Mouse (Mus musculus): Measurements from ENCODE around the gene Zbtb32. TPM values are rescaled to one million over a fixed set of nuclear protein-coding genes. Genes with fewer than 3 reads are reported as not detected.
A peak's percentile ranks its signal among the peaks of the same experiment; 100 is the strongest.

Gene Zbtb32
- polyA plus RNA-seq, 1 experiment from 2014 or later = 0.21 TPM

GRCm38 (mm10) chr7:30614454-30614853, 15.7 kb upstream of the Zbtb32 start:
- no peak for DNase-seq (ENCODE audit: low spot score)
- Histone ChIP-seq H3K27ac (no peak overlapping the region), H3K4me1 (replicated peaks) (no peaks in the 10 kb centered on the region), H3K4me3 (no peak overlapping the region), H3K36me3 (peaks cover 46% of the 10 kb centered on the region), H3K27me3 (ENCODE audit: insufficient read depth, poor library complexity, severe bottlenecking) (no peaks in the 10 kb centered on the region), H3K9me3 (no peaks in the 10 kb centered on the region)
- WGBS = 81% methylated on average over 2 of the region's 2 CpGs

GRCm38 (mm10) chr7:30613529-30614112, 14.9 kb upstream of the Zbtb32 start:
- Histone ChIP-seq H3K4me3 (no peak overlapping the region), H3K27me3 (ENCODE audit: insufficient read depth, poor library complexity, severe bottlenecking) (no peaks in the 10 kb centered on the region), H3K36me3 (peaks cover 38% of the 10 kb centered on the region), H3K4me1 (replicated peaks) (0 out of 2 replicates have a peak, but pooled peaks cover 1% of the 10 kb centered on the region), H3K27ac (no peak overlapping the region), H3K9me3 (no peaks in the 10 kb centered on the region)
- DNase-seq (ENCODE audit: low spot score) = peak; percentile 62
- 28% methylated on average over 14 of the region's 14 CpGs for WGBS

- no peak within 1 kb of the TSS for H3K27ac ChIP-seq
- H3K4me3 ChIP-seq = no peak within 1 kb of the TSS
- peaks cover 30% of the 10 kb centered on the region for H3K36me3 ChIP-seq
- no peaks in the 10 kb centered on the region for H3K9me3 ChIP-seq
- 0 out of 2 replicates have a peak, but pooled peaks cover 6% of the 10 kb centered on the region for H3K4me1 ChIP-seq (replicated peaks)
- H3K27me3 ChIP-seq (ENCODE audit: insufficient read depth, poor library complexity, severe bottlenecking) = no peaks in the 10 kb centered on the region
- whole genome bisulfite sequencing = 78% methylated on average over 8 of the region's 8 CpGs
- no peak for DNase-seq (ENCODE audit: low spot score)
Observed at GRCm38 (mm10) chr7:30612654-30613402, 14.1 kb upstream of the Zbtb32 start, which contains the start of gene Upk1a. Gene Upk1a, minus strand, starts transcription at chr7:30612847.

DNA sequence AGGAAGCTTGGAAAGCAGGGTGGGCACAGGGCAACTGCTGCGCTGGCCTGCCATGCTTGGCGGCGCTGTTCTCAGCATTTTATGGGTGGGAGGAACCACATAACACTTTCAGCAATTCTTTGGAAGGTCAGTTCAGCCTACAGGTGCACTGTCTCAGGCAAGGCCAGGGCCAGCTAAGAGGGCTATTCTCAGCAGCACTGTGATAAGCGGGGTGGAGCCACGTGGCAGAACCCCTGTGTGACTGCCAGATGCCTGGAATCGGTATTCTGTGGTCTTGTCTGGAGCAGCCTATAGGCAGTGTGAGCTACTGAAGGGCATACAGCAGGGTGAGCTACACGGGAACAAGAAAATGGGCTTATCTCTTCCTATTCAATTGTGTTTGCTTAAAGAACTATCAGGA, 11.3 kb upstream of the Zbtb32 start:
- Histone ChIP-seq H3K36me3 (peaks cover 2% of the 10 kb centered on the region), H3K9me3 (no peaks in the 10 kb centered on the region), H3K4me1 (replicated peaks) (0 out of 2 replicates have a peak, but pooled peaks cover 6% of the 10 kb centered on the region), H3K27ac (no peak overlapping the region), H3K4me3 (no peak overlapping the region), H3K27me3 (ENCODE audit: insufficient read depth, poor library complexity, severe bottlenecking) (no peaks in the 10 kb centered on the region)
- no peak for DNase-seq (ENCODE audit: low spot score)
- 58% methylated on average over 7 of the region's 7 CpGs for WGBS

GRCm38 (mm10) chr7:30608476-30608875, 9.8 kb upstream of the Zbtb32 start:
- no peak overlapping the region for H3K27ac ChIP-seq
- H3K27me3 ChIP-seq (ENCODE audit: insufficient read depth, poor library complexity, severe bottlenecking) = no peaks in the 10 kb centered on the region
- no peak overlapping the region for H3K4me3 ChIP-seq
- H3K4me1 ChIP-seq (replicated peaks) = 0 out of 2 replicates have a peak, but pooled peaks cover 6% of the 10 kb centered on the region
- H3K36me3 ChIP-seq = no peaks in the 10 kb centered on the region
- 49% methylated on average over 16 of the region's 16 CpGs for WGBS
- no peaks in the 10 kb centered on the region for H3K9me3 ChIP-seq
- DNase-seq (ENCODE audit: low spot score) = no peak

DNA sequence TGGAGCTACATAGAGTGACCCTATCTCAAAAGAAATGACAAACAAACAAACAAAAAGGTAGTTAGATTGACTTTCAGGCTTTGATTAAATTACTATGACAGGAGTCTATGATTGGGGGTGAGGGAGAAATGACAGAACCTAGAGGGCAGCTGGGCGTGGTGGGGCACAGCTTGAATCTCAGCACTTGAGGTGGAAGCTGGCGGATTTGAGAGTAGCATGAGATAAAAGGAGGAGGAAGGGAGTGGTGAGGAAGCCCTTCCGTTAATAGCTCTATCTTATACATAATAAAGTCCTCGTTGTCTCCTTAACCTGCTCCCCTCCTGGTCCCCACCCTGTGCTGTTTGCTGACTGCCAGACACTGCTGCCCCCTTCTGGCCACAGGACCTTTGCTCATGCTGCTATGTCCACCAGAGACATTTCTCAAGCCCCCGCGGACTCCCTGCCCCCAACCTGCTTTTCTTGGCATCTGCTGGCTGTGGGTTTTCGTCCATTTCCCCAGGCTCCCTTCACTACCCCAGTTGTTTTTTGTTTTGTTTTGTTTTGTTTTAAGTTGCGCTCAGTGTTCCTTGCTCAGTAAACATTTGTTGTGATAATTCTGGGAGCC, 9.1 kb upstream of the Zbtb32 start:
- H3K27ac ChIP-seq = no peak overlapping the region
- peak; percentile 63 for DNase-seq (ENCODE audit: low spot score)
- H3K9me3 ChIP-seq = no peaks in the 10 kb centered on the region
- H3K4me1 ChIP-seq (replicated peaks) = 0 out of 2 replicates have a peak, but pooled peaks cover 6% of the 10 kb centered on the region
- 36% methylated on average over 8 of the region's 8 CpGs for WGBS
- no peaks in the 10 kb centered on the region for H3K36me3 ChIP-seq
- no peak overlapping the region for H3K4me3 ChIP-seq
- H3K27me3 ChIP-seq (ENCODE audit: insufficient read depth, poor library complexity, severe bottlenecking) = no peaks in the 10 kb centered on the region

DNA sequence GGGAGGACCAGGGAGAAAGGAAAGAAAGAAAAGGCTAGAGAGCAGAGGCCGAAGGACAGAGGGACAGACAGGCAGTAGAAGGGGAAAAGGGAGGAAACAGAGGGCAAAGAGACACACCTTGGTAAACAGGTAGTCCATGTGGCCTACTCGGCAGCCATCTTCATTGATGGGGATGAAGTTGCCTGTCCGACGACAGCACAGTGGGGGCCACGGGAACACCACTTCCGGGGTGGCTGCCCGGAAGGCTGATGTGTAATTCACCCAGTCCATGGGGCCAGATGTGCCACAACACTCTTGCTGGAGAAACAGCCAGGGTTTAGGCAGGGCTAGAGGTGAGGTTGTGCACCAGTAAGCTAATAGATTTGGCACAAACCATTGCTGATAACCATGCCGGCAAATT, 6.2 kb upstream of the Zbtb32 start:
- Histone ChIP-seq H3K27me3 (ENCODE audit: insufficient read depth, poor library complexity, severe bottlenecking) (no peaks in the 10 kb centered on the region), H3K9me3 (no peaks in the 10 kb centered on the region), H3K4me1 (replicated peaks) (peaks cover 15% of the 10 kb centered on the region), H3K4me3 (no peak overlapping the region), H3K27ac (no peak overlapping the region), H3K36me3 (no peaks in the 10 kb centered on the region)
- no peak for DNase-seq (ENCODE audit: low spot score)
- WGBS = 88% methylated on average over 8 of the region's 8 CpGs

DNA sequence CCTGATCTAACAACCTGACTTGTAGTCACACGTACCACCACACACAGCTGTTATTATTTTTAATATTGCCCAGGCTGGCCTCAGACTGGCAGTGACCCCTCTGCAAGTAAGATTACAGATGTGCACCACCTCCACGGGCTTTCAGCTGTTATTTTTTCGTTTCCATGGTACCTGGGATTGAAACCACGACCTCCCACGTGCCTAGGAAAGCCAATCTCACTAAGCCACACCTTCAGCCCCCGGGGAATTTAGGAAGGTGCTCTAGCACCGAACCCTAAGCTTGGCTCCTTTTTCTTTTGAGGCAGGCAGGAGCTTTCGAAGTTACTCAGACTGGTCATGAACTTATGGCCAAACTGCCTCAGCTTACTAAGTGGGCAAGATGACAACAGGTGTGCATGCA, 5.7 kb upstream of the Zbtb32 start:
- H3K9me3 ChIP-seq = no peaks in the 10 kb centered on the region
- no peaks in the 10 kb centered on the region for H3K36me3 ChIP-seq
- H3K27ac ChIP-seq = no peak overlapping the region
- WGBS = 64% methylated on average over 8 of the region's 8 CpGs
- peaks cover 19% of the 10 kb centered on the region for H3K4me1 ChIP-seq (replicated peaks)
- no peak for DNase-seq (ENCODE audit: low spot score)
- H3K4me3 ChIP-seq = no peak overlapping the region
- no peaks in the 10 kb centered on the region for H3K27me3 ChIP-seq (ENCODE audit: insufficient read depth, poor library complexity, severe bottlenecking)

DNA sequence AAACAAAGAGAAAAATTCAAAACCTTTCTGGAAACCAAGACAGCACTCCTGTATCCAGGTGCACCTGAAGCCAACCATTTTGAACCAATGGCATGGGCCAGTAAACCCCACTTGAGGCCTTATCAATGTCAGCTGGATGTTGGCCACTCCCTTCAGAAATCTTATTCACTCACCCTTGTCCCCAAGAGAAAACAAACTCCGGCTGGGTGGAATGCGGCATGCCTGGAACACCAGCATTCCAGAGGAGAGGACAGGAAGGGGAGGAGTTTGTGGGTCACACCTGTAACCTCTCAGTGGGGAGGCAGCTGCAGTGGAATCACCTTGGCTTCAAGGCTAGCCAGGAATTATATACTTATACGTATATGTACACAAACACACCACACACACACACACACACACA, 3.9 kb upstream of the Zbtb32 start:
- peak; percentile 20 for DNase-seq (ENCODE audit: low spot score)
- Histone ChIP-seq H3K27ac (no peak overlapping the region), H3K27me3 (ENCODE audit: insufficient read depth, poor library complexity, severe bottlenecking) (no peaks in the 10 kb centered on the region), H3K4me3 (no peak overlapping the region), H3K36me3 (no peaks in the 10 kb centered on the region), H3K9me3 (no peaks in the 10 kb centered on the region), H3K4me1 (replicated peaks) (peaks cover 14% of the 10 kb centered on the region)
- 41% methylated on average over 3 of the region's 3 CpGs for WGBS

- Histone ChIP-seq H3K27ac (no peak overlapping the region), H3K4me3 (no peak overlapping the region; the same call in 1 of the 2 replicates)
- WGBS = 80% methylated on average over 7 of the region's 7 CpGs
Observed at GRCm38 (mm10) chr7:30600651-30601050, 1.9 kb upstream of the Zbtb32 start.

DNA sequence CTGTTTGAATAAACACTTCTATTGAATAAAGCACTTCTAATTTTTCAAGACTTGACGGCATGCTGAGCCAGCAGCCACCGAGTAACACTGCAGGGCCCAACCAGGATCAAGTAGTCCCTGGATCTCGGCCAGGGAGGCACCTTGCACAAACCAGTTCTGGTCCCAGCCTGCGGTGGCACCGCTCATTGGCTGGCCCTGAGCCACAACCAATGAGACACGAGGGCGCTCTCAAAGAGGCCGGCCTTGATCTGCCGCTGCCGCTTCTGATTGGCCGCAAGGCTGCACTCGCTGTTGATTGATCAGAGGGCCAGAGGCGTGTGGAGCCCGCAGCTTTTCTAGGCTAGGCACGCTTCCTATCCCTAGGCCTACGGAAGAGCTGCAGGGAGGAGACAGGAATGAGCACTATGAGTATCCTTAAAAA, 1.2 kb upstream of the Zbtb32 start:
- 3% methylated on average over 16 of the region's 16 CpGs for WGBS
- Histone ChIP-seq H3K9me3 (no peaks in the 10 kb centered on the region), H3K4me3 (peak overlapping the region; percentile 20), H3K4me1 (replicated peaks) (peaks cover 17% of the 10 kb centered on the region), H3K27ac (no peak overlapping the region; the same call in 1 of the 2 replicates), H3K36me3 (no peaks in the 10 kb centered on the region), H3K27me3 (ENCODE audit: insufficient read depth, poor library complexity, severe bottlenecking) (no peaks in the 10 kb centered on the region)
- peak; percentile 84 for DNase-seq (ENCODE audit: low spot score)

More at GRCm38 (mm10) chr7:30600651-30601050, 1.9 kb upstream of the Zbtb32 start:
- no peaks in the 10 kb centered on the region for H3K9me3 ChIP-seq
- no peaks in the 10 kb centered on the region for H3K36me3 ChIP-seq
- H3K27me3 ChIP-seq (ENCODE audit: insufficient read depth, poor library complexity, severe bottlenecking) = no peaks in the 10 kb centered on the region
- no peak for DNase-seq (ENCODE audit: low spot score)
- H3K4me1 ChIP-seq (replicated peaks) = peaks cover 14% of the 10 kb centered on the region

- no peak overlapping the region for H3K27ac ChIP-seq
- WGBS = 83% methylated on average over 5 of the region's 5 CpGs
- peaks cover 24% of the 10 kb centered on the region for H3K4me1 ChIP-seq (replicated peaks)
- H3K36me3 ChIP-seq = no peaks in the 10 kb centered on the region
- H3K27me3 ChIP-seq (ENCODE audit: insufficient read depth, poor library complexity, severe bottlenecking) = no peaks in the 10 kb centered on the region
- H3K9me3 ChIP-seq = no peaks in the 10 kb centered on the region
- no peak overlapping the region for H3K4me3 ChIP-seq
- DNase-seq (ENCODE audit: low spot score) = no peak
Observed at GRCm38 (mm10) chr7:30596811-30597210, 1.9 kb downstream of the Zbtb32 start.

GRCm38 (mm10) chr7:30596093-30596492, 2.6 kb downstream of the Zbtb32 start:
- Histone ChIP-seq H3K4me1 (replicated peaks) (peaks cover 24% of the 10 kb centered on the region), H3K36me3 (no peaks in the 10 kb centered on the region), H3K9me3 (no peaks in the 10 kb centered on the region), H3K27me3 (ENCODE audit: insufficient read depth, poor library complexity, severe bottlenecking) (no peaks in the 10 kb centered on the region), H3K27ac (no peak overlapping the region), H3K4me3 (no peak overlapping the region)
- no peak for DNase-seq (ENCODE audit: low spot score)
- 84% methylated on average over 5 of the region's 5 CpGs for WGBS

Data from hindbrain, embryonic 10.5 days (tissue).